ENCODE assay signal across 12 mouse cellular contexts in the genomic region with DNA sequence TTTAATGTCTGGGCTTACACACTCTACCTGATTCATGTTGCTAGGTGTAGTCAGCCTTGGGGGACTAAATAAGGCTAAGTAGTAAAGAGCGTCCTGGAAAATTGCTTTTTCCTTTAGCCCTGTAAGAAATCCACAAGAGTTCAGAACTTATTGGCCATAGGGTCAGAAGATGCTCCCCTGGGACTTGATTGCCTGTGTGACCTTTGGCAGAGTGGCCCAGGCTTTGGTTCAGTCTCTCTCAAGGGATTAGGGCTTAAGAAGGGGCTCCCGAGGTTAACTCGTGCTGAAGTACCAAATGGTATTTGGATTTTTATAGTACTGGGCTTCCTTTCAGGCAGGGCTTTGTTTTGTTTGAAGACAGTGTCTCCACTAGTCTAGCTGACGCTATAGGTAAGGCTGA. TPM values are rescaled to one million over a fixed set of nuclear protein-coding genes. Genes with fewer than 3 reads are reported as not detected.
A peak's percentile ranks its signal among the peaks of the same experiment; 100 is the strongest.
DNase-seq lines count a peak whose midpoint lies in the region; ATAC-seq and TF ChIP-seq lines count a peak whose summit lies in the region.
"Had no signal": no experiment of that assay in that cellular context is flagged by ENCODE, and none has a peak within 500 bp of the region (broad histone marks: within the 10 kb centered on the region; RNA-seq: fewer than 3 reads in every experiment).

No protein-coding gene starts in this region.

- H3K4me1 ChIP-seq in liver, embryonic 11.5 days (replicated peaks; ENCODE audit: control insufficient read depth, insufficient read depth, low read length) = peaks cover 8% of the 10 kb centered on the region
- H3K4me1 ChIP-seq in intestine, embryonic 16.5 days (ENCODE audit: control insufficient read depth, insufficient read depth, low read length) = peaks cover 8% of the 10 kb centered on the region

- peak overlapping the region; percentile 76 for H3K4me2 ChIP-seq in liver, embryonic 11.5 days
- H3K4me2 ChIP-seq in intestine, embryonic 16.5 days (ENCODE audit: low read depth, low read length) = peak overlapping the region; percentile 69

- intact Hi-C loops in gastrocnemius, adult 2 months (cut with DNase I) = loop anchor here (2.0 kb wide), 1 partner anchor 27 kb away; a partner anchor contains a TSS

- no peaks in the 10 kb centered on the region for H3K27me3 ChIP-seq in liver, embryonic 11.5 days (replicated peaks; ENCODE audit: control insufficient read depth, insufficient read depth, low read length)
- no peaks in the 10 kb centered on the region for H3K27me3 ChIP-seq in intestine, embryonic 16.5 days (replicated peaks; ENCODE audit: control insufficient read depth, insufficient read depth, low read length)
- H3K27me3 ChIP-seq: lung, embryonic 15.5 days had no signal

- 79% methylated on average over 4 of the region's 4 CpGs for WGBS in liver, embryonic 11.5 days
- 54% methylated on average over 4 of the region's 4 CpGs for WGBS in intestine, embryonic 16.5 days

- H3K27ac ChIP-seq in gastrocnemius, adult 2 months = peak overlapping the region; percentile 94
- no peak overlapping the region for H3K27ac ChIP-seq in liver, embryonic 11.5 days (ENCODE audit: low read depth, low read length)
- no peak overlapping the region for H3K27ac ChIP-seq in intestine, embryonic 16.5 days (ENCODE audit: low read length)
- H3K27ac ChIP-seq: lung, embryonic 15.5 days had no signal

- TF ChIP-seq CTCF in gastrocnemius, adult 2 months (IDR thresholded peaks at IDR 0.05) = no peak

- ATAC-seq in liver, embryonic 11.5 days (replicated peaks; ENCODE audit: low FRiP score) = no peak
- ATAC-seq in intestine, embryonic 16.5 days = no peak

- peak overlapping the region; percentile 80 for H3K4me3 ChIP-seq in gastrocnemius, adult 2 months
- peak overlapping the region; percentile 96 for H3K4me3 ChIP-seq in liver, embryonic 11.5 days (ENCODE audit: low read depth, low read length)
- peak overlapping the region; percentile 77 for H3K4me3 ChIP-seq in intestine, embryonic 16.5 days (ENCODE audit: low read length)

- no peak overlapping the region for H3K9ac ChIP-seq in liver, embryonic 11.5 days (ENCODE audit: low read depth, low read length)
- H3K9ac ChIP-seq in intestine, embryonic 16.5 days (ENCODE audit: low read depth, low read length) = peak overlapping the region; percentile 43; the same call in 1 of the 2 replicates

- H3K36me3 ChIP-seq in liver, embryonic 11.5 days (ENCODE audit: control insufficient read depth, insufficient read depth, low read length) = peaks cover 16% of the 10 kb centered on the region
- H3K36me3 ChIP-seq in intestine, embryonic 16.5 days (ENCODE audit: control insufficient read depth, insufficient read depth, low read length) = 0 out of 2 replicates have a peak, but pooled peaks cover 3% of the 10 kb centered on the region

- H3K9me3 ChIP-seq in liver, embryonic 11.5 days (ENCODE audit: control insufficient read depth, low read length) = no peaks in the 10 kb centered on the region
- H3K9me3 ChIP-seq in intestine, embryonic 16.5 days (ENCODE audit: control insufficient read depth, low read length) = no peaks in the 10 kb centered on the region
- H3K9me3 ChIP-seq: lung, embryonic 15.5 days had no signal

- DNase-seq in gastrocnemius, adult 2 months = no peak
- DNase-seq in gastrocnemius, adult 18-20 months (ENCODE audit: low spot score) = no peak
- no peak for DNase-seq in liver, embryonic 11.5 days (ENCODE audit: low spot score)
- no peak for DNase-seq in liver
- DNase-seq in skeletal muscle tissue, adult 2 months (ENCODE audit: low read depth, low spot score) = peak; percentile 36
- no peak for DNase-seq in retina, embryonic 14.5 days (ENCODE audit: low spot score)
- no peak for DNase-seq in frontal cortex, postnatal 14 days (ENCODE audit: low spot score in 2 of 2)
- DNase-seq: thymus, postnatal 25 days had no signal

RNA-seq across cellular contexts. Expression of a gene that starts 1.7 kb away (rescaled TPM):
- total RNA-seq in gastrocnemius, adult 2 months (2021) = 100 to 1,000 TPM; 522 to 568 TPM
- 100 to 1,000 TPM; 491 to 527 TPM for total RNA-seq in gastrocnemius, adult 18-20 months (2021)
- 234 and 244 TPM in 2 replicates for polyA plus RNA-seq in liver, embryonic 11.5 days (2014; fragmentation: Nextera tagmentation; extraction: Ambion mirVana)
- 199 and 213 TPM in 2 replicates for polyA plus RNA-seq in intestine, embryonic 16.5 days (2015; fragmentation: Nextera tagmentation; extraction: Ambion mirVana)

RNA-seq across cellular contexts. Expression of a gene that starts 27.8 kb away (rescaled TPM):
- total RNA-seq in gastrocnemius, adult 2 months (2021) = 100 to 1,000 TPM in 1 of 2 experiments, 10 to 100 TPM in 1; 95.5 to 143 TPM
- total RNA-seq in gastrocnemius, adult 18-20 months (2021) = 100 to 1,000 TPM; 111 to 121 TPM
- polyA plus RNA-seq in liver, embryonic 11.5 days (2014; fragmentation: Nextera tagmentation; extraction: Ambion mirVana) = 4.6 and 5.3 TPM in 2 replicates
- polyA plus RNA-seq in intestine, embryonic 16.5 days (2015; fragmentation: Nextera tagmentation; extraction: Ambion mirVana) = 6.6 and 7.2 TPM in 2 replicates
- total RNA-seq: common myeloid progenitor, adult 5-6 weeks; hematopoietic stem cell, adult 5-6 weeks had no signal

RNA-seq across cellular contexts. Expression of a gene that starts 49.1 kb away (rescaled TPM):
- not detected for total RNA-seq in gastrocnemius, adult 2 months (2021)
- not detected for total RNA-seq in gastrocnemius, adult 18-20 months (2021)
- polyA plus RNA-seq in liver, embryonic 11.5 days (2014; fragmentation: Nextera tagmentation; extraction: Ambion mirVana) = not detected in 2 replicates
- not detected in 2 replicates for polyA plus RNA-seq in intestine, embryonic 16.5 days (2015; fragmentation: Nextera tagmentation; extraction: Ambion mirVana)
- total RNA-seq: common myeloid progenitor, adult 5-6 weeks; hematopoietic stem cell, adult 5-6 weeks had no signal
- polyA plus RNA-seq: lung, embryonic 15.5 days had no signal
